Mouse (Mus musculus) heart, embryonic 14.5 days (tissue): ENCODE measurements around the gene Ccdc9. TPM values are rescaled to one million over a fixed set of nuclear protein-coding genes. Genes with fewer than 3 reads are reported as not detected.
A peak's percentile ranks its signal among the peaks of the same experiment; 100 is the strongest.

Experiments
- ATAC-seq: fragments of 200-750 bp; cut with Nextera tagmentation; 2 replicates; pipeline ENCODE4 v1.8.0; 2017; ENCODE audit warnings: low read depth, moderate TSS enrichment; ENCODE audit not compliant: insufficient number of reproducible peaks, insufficient read depth, low FRiP score
- H3K27ac ChIP-seq, 2 experiments: fragments of 200-500 bp in 1 of 2; fragments of 300-500 bp in 1 of 2; sonication (generic) in 1 of 2; replicated peaks in 1 of 2; 2 replicates each; pipeline ENCODE4 v1.5.1; 2012 to 2014; ENCODE audit warnings: low read depth in 2 of 2, low read length in 2 of 2, control low read depth in 1 of 2, mild to moderate bottlenecking in 1 of 2, mixed read lengths in 1 of 2; ENCODE audit not compliant: control insufficient read depth in 1 of 2, insufficient read depth in 1 of 2
- H3K27me3 ChIP-seq: fragments of 300-500 bp; sonication (generic); 2 replicates; pipeline ENCODE4 v1.6.1; 2014; ENCODE audit warnings: mild to moderate bottlenecking, low read length, control low read depth; ENCODE audit not compliant: control insufficient read depth, insufficient read depth
- H3K36me3 ChIP-seq: fragments of 300-500 bp; sonication (generic); 2 replicates; pipeline ENCODE4 v1.6.1; 2014; ENCODE audit warnings: mild to moderate bottlenecking, control low read depth, low read length, mixed read lengths; ENCODE audit not compliant: control insufficient read depth, insufficient read depth
- H3K4me1 ChIP-seq, 2 experiments: fragments of 200-500 bp in 1 of 2; fragments of 300-500 bp in 1 of 2; sonication (generic) in 1 of 2; 2 replicates each; pipeline ENCODE4 v1.6.1; 2012 to 2014; ENCODE audit warnings: low read length in 2 of 2, control low read depth in 1 of 2, mixed read lengths in 1 of 2; ENCODE audit not compliant: control insufficient read depth in 2 of 2, insufficient read depth in 2 of 2
- H3K4me2 ChIP-seq: fragments of 300-500 bp; sonication (generic); 2 replicates; pipeline ENCODE4 v1.6.1; 2014; ENCODE audit warnings: mild to moderate bottlenecking, low read length
- H3K4me3 ChIP-seq, 2 experiments: fragments of 200-500 bp in 1 of 2; fragments of 300-500 bp in 1 of 2; sonication (generic) in 1 of 2; 2 replicates each; pipeline ENCODE4 v1.5.1; 2012 to 2014; ENCODE audit warnings: low read length in 2 of 2, mild to moderate bottlenecking in 2 of 2, control low read depth in 1 of 2, low read depth in 1 of 2, moderate library complexity in 1 of 2; ENCODE audit not compliant: control insufficient read depth in 1 of 2, insufficient read depth in 1 of 2
- H3K9ac ChIP-seq: fragments of 300-500 bp; sonication (generic); 2 replicates; pipeline ENCODE4 v1.6.1; 2014; ENCODE audit warnings: mild to moderate bottlenecking, low read length
- H3K9me3 ChIP-seq: fragments of 300-500 bp; sonication (generic); 2 replicates; pipeline ENCODE4 v1.6.1; 2016; ENCODE audit warnings: low read length, control low read depth; ENCODE audit not compliant: control insufficient read depth
- WGBS: fragments of 180-500 bp; shearing (Covaris S2); extraction: QIAGEN DNeasy Blood & Tissue Kit; methylation state at CpG from one replicate; pipeline ENCODE4 v1.1.7; 2014; 5-methylcytosine and 5-hydroxymethylcytosine counted together
- polyA plus RNA-seq: library from polyadenylated mRNA; unstranded; fragments of >200 nt; fragmentation: Nextera tagmentation; extraction: Ambion mirVana; gene quantifications from 2 replicates; pipeline ENCODE4 v1.2.1, GENCODE M21; 2014

The Ccdc9 gene
- polyA plus RNA-seq, 1 experiment from 2014 or later, result 10.6 TPM

DNA sequence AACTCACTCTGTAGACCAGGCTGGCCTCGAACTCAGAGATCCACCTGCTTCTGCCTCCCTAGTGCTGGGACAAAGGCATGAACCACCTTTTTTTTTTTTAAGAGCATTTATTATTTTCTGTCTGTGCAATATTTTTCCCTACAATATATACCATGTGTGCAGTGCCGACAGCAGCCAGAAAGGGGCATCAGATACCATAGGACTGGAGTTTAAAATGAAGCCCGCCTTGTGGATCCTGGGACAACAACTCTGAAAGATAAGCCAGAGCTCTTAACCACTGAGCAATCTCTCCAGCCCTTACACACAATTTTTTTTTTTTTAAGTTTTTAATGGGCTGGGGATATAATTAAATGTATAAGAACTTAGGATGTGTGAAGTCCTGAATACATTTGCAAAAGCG is 7.8 kb upstream of the Ccdc9 start:
- WGBS, result 19% methylated on average over 4 of the region's 4 CpGs
- peaks cover 7 to 20% of the 10 kb centered on the region in 2 experiments for H3K4me1 ChIP-seq

GRCm38 (mm10) chr7:16287791-16288190 is 1.2 kb upstream of the Ccdc9 start:
- H3K27me3 ChIP-seq, result no peaks in the 10 kb centered on the region
- H3K36me3 ChIP-seq, result peaks cover 15% of the 10 kb centered on the region
- no peaks in the 10 kb centered on the region for H3K9me3 ChIP-seq
- no peak overlapping the region for H3K9ac ChIP-seq
- no peak for ATAC-seq
- no peak overlapping the region for H3K27ac ChIP-seq
- no peak overlapping the region for H3K4me2 ChIP-seq
- peaks cover 4 to 8% of the 10 kb centered on the region in 2 experiments for H3K4me1 ChIP-seq
- no peak overlapping the region for H3K4me3 ChIP-seq
- WGBS, result 79% methylated on average over 1 of the region's 1 CpGs

More for the DNA sequence above, 7.8 kb upstream of the Ccdc9 start:
- H3K4me3 ChIP-seq, result peak overlapping the region in 1 of 2 experiments; percentile 53; a peak in 1 of 4 replicates
- peak overlapping the region; percentile 87 to 88 for H3K27ac ChIP-seq
- H3K9ac ChIP-seq, result no peak overlapping the region
- H3K36me3 ChIP-seq, result no peaks in the 10 kb centered on the region
- H3K9me3 ChIP-seq, result no peaks in the 10 kb centered on the region
- no peak for ATAC-seq
- H3K27me3 ChIP-seq, result no peaks in the 10 kb centered on the region
- peak overlapping the region; percentile 79 for H3K4me2 ChIP-seq

DNA sequence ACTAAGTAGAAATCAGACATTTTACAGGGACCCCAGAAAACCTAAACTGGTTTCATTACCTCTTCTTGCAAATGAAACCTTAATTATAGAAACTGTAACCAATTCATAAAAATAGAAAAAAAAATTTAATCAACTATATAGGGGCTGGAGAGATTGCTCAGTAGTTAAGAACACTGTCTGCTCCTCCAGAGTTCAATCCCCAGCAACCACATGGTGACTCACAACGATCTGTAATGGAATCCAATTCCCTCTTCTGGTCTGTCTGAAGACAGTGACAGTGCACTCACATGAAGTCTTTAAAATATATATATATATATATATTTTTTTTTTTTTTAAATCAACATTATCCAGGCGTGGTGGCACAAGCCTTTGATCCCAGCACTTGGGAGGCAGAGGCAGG is 421 bp upstream of the Ccdc9 start:
- peaks cover 4 to 8% of the 10 kb centered on the region in 2 experiments for H3K4me1 ChIP-seq
- H3K27ac ChIP-seq, result peak overlapping the region; percentile 77 to 97
- peaks cover 22% of the 10 kb centered on the region for H3K36me3 ChIP-seq
- ATAC-seq, result no peak
- H3K4me2 ChIP-seq, result peak overlapping the region; percentile 67
- no peaks in the 10 kb centered on the region for H3K9me3 ChIP-seq
- 77% methylated on average over 2 of the region's 2 CpGs for WGBS
- peak overlapping the region; percentile 83 for H3K9ac ChIP-seq
- peak overlapping the region; percentile 49 to 64 for H3K4me3 ChIP-seq
- H3K27me3 ChIP-seq, result no peaks in the 10 kb centered on the region

DNA sequence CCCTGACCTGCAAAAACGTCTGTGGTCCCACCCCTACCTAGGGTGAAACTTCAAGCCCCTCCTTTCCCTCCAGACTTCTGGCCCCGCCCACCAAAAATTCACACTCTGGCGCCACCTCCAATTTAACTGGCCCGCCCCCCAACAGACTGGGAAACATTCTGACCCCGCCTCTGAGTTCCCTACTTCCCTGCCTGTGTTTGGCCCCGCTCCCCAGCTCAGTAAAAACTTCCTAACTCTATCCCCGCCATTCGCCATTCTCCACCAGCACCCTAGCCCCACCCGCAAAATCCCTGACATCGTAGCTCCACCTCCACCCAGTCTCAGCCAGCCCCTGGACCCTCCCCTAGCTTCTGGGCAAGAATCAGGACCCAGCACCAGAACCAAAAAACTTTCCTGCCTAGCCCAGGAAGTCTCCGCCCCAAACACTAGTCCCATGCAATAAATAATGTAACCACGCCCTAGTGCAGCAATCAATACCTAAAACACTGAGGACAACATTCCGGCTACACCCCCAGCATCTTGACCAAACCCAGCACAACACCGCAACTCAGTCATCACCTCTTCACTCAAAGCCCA is 1.1 kb downstream of the Ccdc9 start:
- Histone ChIP-seq H3K27ac (peak overlapping the region; percentile 12 to 97; a peak in 3 of 4 replicates), H3K27me3 (no peaks in the 10 kb centered on the region), H3K9ac (peak overlapping the region; percentile 44), H3K9me3 (no peaks in the 10 kb centered on the region), H3K36me3 (peaks cover 37% of the 10 kb centered on the region), H3K4me2 (peak overlapping the region; percentile 67), H3K4me3 (peak overlapping the region; percentile 49 to 64), H3K4me1 (peaks cover 4 to 8% of the 10 kb centered on the region in 2 experiments)
- 6% methylated on average over 14 of the region's 14 CpGs for whole genome bisulfite sequencing
- ATAC-seq, result peak; percentile 32

GRCm38 (mm10) chr7:16284904-16285303 is 1.7 kb downstream of the Ccdc9 start:
- Histone ChIP-seq H3K9ac (no peak overlapping the region), H3K9me3 (no peaks in the 10 kb centered on the region), H3K27me3 (no peaks in the 10 kb centered on the region), H3K4me2 (peak overlapping the region; percentile 67), H3K27ac (peak overlapping the region in 1 of 2 experiments; percentile 97; a peak in 2 of 4 replicates), H3K36me3 (peaks cover 44% of the 10 kb centered on the region), H3K4me1 (peaks cover 4 to 8% of the 10 kb centered on the region in 2 experiments), H3K4me3 (peak overlapping the region in 1 of 2 experiments; percentile 64; a peak in 1 of 4 replicates)
- 73% methylated on average over 9 of the region's 9 CpGs for WGBS
- no peak for ATAC-seq

DNA sequence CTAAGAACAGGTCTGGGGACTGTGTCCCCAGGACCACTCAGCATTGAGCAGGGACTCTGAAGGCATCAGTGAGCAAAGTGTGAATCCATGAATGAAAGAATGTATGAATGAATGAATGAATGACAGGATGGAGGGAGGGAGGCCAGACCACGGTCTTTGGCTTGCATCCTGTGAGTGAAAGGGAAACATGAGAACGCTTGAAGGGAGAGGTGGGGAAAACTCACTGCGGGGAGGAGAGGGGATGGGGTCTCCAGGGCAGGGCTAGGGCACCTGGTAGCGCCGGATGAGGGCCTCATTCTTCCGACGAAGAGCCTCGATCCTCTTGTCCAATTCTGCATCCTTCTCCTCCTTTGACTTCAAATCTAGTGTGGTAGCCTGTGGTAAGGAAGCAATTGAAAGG is 2.6 kb downstream of the Ccdc9 start:
- WGBS, result 90% methylated on average over 8 of the region's 8 CpGs
- Histone ChIP-seq H3K9me3 (no peaks in the 10 kb centered on the region), H3K27me3 (no peaks in the 10 kb centered on the region), H3K4me2 (no peak overlapping the region), H3K9ac (no peak overlapping the region), H3K27ac (no peak overlapping the region), H3K36me3 (peaks cover 50% of the 10 kb centered on the region), H3K4me3 (no peak overlapping the region), H3K4me1 (peaks cover 4 to 8% of the 10 kb centered on the region in 2 experiments)
- no peak for ATAC-seq

DNA sequence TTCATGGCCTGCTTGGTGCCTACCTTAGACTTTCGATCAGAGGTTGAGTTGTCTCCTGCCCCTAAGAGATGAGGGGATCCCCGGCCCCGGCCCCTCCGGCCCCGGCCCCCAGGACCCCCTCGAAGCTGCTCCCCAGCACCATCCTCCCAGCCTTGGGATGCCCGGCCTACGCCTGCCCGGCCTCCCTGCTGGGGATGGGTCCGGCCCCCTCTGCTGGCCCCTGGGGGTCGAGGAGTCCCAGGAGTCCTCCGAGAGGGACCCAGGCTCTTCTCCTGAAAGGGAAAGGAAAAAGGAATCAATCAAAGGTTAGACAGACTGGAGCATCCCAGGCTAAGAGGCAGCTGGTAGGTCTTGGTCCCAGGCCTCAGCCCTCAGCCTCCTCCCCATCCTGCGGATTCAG is 4.3 kb downstream of the Ccdc9 start:
- Histone ChIP-seq H3K36me3 (peaks cover 67% of the 10 kb centered on the region), H3K4me1 (peaks cover 4 to 8% of the 10 kb centered on the region in 2 experiments), H3K9me3 (no peaks in the 10 kb centered on the region), H3K4me3 (no peak overlapping the region), H3K27me3 (no peaks in the 10 kb centered on the region), H3K27ac (no peak overlapping the region), H3K9ac (no peak overlapping the region), H3K4me2 (no peak overlapping the region)
- no peak for ATAC-seq
- 92% methylated on average over 13 of the region's 13 CpGs for WGBS

- no peak overlapping the region for H3K4me2 ChIP-seq
- no peaks in the 10 kb centered on the region for H3K9me3 ChIP-seq
- peaks cover 83% of the 10 kb centered on the region for H3K36me3 ChIP-seq
- no peak overlapping the region for H3K27ac ChIP-seq
- H3K27me3 ChIP-seq, result no peaks in the 10 kb centered on the region
- no peak overlapping the region for H3K9ac ChIP-seq
- H3K4me1 ChIP-seq, result peaks cover 4 to 7% of the 10 kb centered on the region in 2 experiments
- 92% methylated on average over 11 of the region's 11 CpGs for WGBS
- H3K4me3 ChIP-seq, result no peak overlapping the region
- no peak for ATAC-seq
Measured at GRCm38 (mm10) chr7:16280721-16281120, 5.9 kb downstream of the Ccdc9 start.
